Mouse (Mus musculus) macrophage (primary cell): ENCODE results near the gene Runx2. TPM values are rescaled to one million over a fixed set of nuclear protein-coding genes. Genes with fewer than 3 reads are reported as not detected.

Source experiments
- H3K27ac ChIP-seq: fragments of 350-480 bp; formaldehyde crosslinking; 2 replicates; pipeline ENCODE4 v1.9.0; 2021
- H3K36me3 ChIP-seq: fragments of 350-480 bp; formaldehyde crosslinking; 2 replicates; pipeline ENCODE4 v1.9.0; 2021; ENCODE audit errors: inconsistent target
- H3K4me3 ChIP-seq: fragments of 350-480 bp; formaldehyde crosslinking; 2 replicates; pipeline ENCODE4 v1.9.0; 2021; ENCODE audit errors: inconsistent target
- H3K79me2 ChIP-seq: fragments of 350-480 bp; formaldehyde crosslinking; 2 replicates; pipeline ENCODE4 v1.9.0; 2021; ENCODE audit errors: inconsistent target
- WGBS: methylation state at CpG from one replicate; pipeline ENCODE4 v1.1.7; 2026; ENCODE audit warnings: inconsistent platforms; ENCODE audit not compliant: missing documents; 5-methylcytosine and 5-hydroxymethylcytosine counted together
- polyA plus RNA-seq: library from polyadenylated mRNA; stranded (reverse); fragments of 250-400 nt; gene quantifications from 3 replicates; pipeline ENCODE4 v1.2.4, GENCODE M21; 2018; ENCODE audit warnings: inconsistent platforms

Gene Runx2
- polyA plus RNA-seq, 1 experiment from 2014 or later = 2.8 TPM

DNA sequence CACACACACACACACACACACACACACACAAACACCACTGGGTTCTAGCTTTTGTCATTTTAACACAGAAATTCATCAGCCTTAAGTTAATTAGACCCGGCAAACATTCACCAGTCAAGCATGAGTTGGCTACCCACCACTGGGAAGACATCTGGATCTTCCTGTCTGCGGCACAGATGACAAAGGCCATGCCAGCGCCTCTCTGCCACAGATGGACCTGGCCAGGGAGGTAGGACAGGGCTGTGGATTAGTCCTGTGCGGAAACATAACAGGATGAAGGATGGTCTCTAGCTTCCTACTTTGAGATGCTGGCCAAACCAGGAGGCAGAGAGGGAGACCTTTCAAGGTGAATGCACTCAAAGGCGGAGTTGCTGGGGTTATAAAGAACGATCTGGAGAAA, 325.3 kb downstream of the Runx2 start:
- Histone ChIP-seq H3K27ac (no peak overlapping the region), H3K79me2 (no peaks in the 10 kb centered on the region), H3K4me3 (no peak overlapping the region), H3K36me3 (no peaks in the 10 kb centered on the region)
- WGBS = 96% methylated on average over 6 of the region's 6 CpGs

GRCm38 (mm10) chr17:44487514-44488244, 326.9 kb downstream of the Runx2 start:
- H3K4me3 ChIP-seq = no peak overlapping the region
- H3K27ac ChIP-seq = no peak overlapping the region
- no peaks in the 10 kb centered on the region for H3K79me2 ChIP-seq
- 96% methylated on average over 10 of the region's 10 CpGs for WGBS
- no peaks in the 10 kb centered on the region for H3K36me3 ChIP-seq

GRCm38 (mm10) chr17:44485337-44485736, 329.3 kb downstream of the Runx2 start:
- Histone ChIP-seq H3K79me2 (no peaks in the 10 kb centered on the region), H3K36me3 (no peaks in the 10 kb centered on the region), H3K27ac (no peak overlapping the region), H3K4me3 (no peak overlapping the region)
- WGBS = 90% methylated on average over 5 of the region's 5 CpGs

DNA sequence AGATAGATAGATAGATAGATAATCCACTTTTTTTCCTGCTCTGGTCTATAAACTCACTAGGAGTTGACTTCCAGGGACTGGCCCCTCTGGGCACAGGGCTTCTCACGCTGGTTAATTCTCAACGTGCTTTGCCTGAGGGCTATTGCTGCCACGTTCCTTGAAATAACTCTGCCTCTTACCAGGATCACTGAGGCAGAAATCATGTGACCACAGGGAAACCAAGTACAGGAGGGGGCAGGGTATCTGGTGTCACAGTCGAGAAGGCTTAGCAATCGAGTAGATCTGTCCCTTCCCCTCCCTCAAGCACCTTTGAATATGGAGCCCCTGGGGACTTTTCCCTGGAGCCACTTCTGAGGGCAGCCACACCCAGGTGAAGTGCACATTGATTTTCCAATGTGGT, 334.7 kb downstream of the Runx2 start:
- no peaks in the 10 kb centered on the region for H3K36me3 ChIP-seq
- H3K4me3 ChIP-seq = no peak overlapping the region
- H3K79me2 ChIP-seq = no peaks in the 10 kb centered on the region
- WGBS = 91% methylated on average over 5 of the region's 5 CpGs
- no peak overlapping the region for H3K27ac ChIP-seq

GRCm38 (mm10) chr17:44479491-44479890, 335.1 kb downstream of the Runx2 start:
- no peak overlapping the region for H3K4me3 ChIP-seq
- 87% methylated on average over 4 of the region's 4 CpGs for WGBS
- H3K27ac ChIP-seq = no peak overlapping the region

DNA sequence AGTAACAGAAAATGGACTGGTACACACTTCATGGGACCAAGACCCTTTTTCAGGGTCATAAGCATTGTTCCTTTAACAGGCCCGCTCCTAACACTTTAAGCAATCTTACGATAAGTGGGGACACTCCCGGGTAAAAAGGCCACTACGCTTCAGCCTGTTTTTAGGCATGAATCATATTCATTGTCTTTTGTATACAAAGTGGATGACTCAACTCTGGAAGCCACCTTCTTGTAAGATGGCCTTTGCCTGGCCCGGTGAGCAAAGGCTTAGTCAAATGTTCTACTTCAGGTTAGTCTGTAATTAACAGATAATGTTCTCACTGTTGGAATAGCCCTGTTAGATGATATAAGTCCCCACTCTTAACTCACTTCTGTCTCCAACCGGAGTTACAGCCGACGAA, 338.7 kb downstream of the Runx2 start:
- WGBS = 93% methylated on average over 8 of the region's 8 CpGs
- H3K4me3 ChIP-seq = no peak overlapping the region
- H3K79me2 ChIP-seq = no peaks in the 10 kb centered on the region
- no peaks in the 10 kb centered on the region for H3K36me3 ChIP-seq
- H3K27ac ChIP-seq = no peak overlapping the region

More at GRCm38 (mm10) chr17:44479491-44479890, 335.1 kb downstream of the Runx2 start:
- Histone ChIP-seq H3K36me3 (no peaks in the 10 kb centered on the region), H3K79me2 (no peaks in the 10 kb centered on the region)

DNA sequence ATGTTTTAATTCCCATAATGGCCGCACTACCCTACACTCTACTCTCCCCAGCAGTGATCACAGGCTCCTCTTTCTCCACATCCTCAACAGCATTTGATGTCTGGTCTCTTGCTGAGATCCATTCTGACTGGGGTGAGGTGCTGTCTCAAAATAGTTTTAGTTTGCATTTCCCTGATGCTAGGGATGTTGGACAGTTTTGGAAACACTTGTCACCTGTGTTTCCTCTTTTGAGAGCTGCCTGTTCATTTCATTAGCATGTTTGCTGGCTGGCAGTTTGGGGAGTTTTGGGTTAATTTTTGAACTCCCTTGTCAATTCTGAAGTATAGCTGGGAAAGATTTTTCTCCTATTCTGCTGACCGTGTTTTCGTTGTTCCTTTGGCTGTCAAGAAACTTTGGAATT, 340.3 kb downstream of the Runx2 start:
- Histone ChIP-seq H3K36me3 (no peaks in the 10 kb centered on the region), H3K27ac (no peak overlapping the region), H3K4me3 (no peak overlapping the region), H3K79me2 (no peaks in the 10 kb centered on the region)
- 82% methylated on average over 3 of the region's 3 CpGs for WGBS

- Histone ChIP-seq H3K79me2 (no peaks in the 10 kb centered on the region), H3K36me3 (no peaks in the 10 kb centered on the region), H3K4me3 (no peak overlapping the region), H3K27ac (no peak overlapping the region)
- WGBS = 92% methylated on average over 7 of the region's 7 CpGs
These were observed 341.9 kb downstream of the Runx2 start for GRCm38 (mm10) chr17:44472695-44473094.

DNA sequence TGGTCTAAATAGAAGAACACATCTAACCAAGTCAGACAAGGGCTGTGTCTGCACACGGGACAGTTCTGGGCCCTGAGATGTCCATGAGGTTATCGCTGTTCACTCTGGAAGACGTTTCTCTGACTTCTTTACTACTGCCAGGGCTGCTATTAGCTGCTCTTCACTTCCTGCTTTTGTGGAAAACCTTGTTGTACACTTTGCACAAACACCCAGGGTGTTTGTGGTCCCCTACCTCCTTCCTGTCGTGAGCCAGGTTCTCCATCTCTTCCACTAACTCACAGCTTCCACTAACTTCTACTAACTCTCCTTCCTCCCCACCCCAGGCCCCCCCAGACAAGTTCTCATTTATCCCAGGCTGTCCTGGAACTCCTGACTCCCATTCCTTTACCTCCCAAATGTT, 350.9 kb downstream of the Runx2 start:
- 48% methylated on average over 4 of the region's 4 CpGs for whole genome bisulfite sequencing

GRCm38 (mm10) chr17:44460156-44460555, 354.4 kb downstream of the Runx2 start:
- Histone ChIP-seq H3K79me2 (no peaks in the 10 kb centered on the region), H3K36me3 (no peaks in the 10 kb centered on the region), H3K4me3 (no peak overlapping the region), H3K27ac (no peak overlapping the region)
- WGBS = 90% methylated on average over 6 of the region's 6 CpGs

More for the DNA sequence above, 350.9 kb downstream of the Runx2 start:
- Histone ChIP-seq H3K27ac (no peak overlapping the region), H3K36me3 (no peaks in the 10 kb centered on the region), H3K4me3 (no peak overlapping the region), H3K79me2 (no peaks in the 10 kb centered on the region)

DNA sequence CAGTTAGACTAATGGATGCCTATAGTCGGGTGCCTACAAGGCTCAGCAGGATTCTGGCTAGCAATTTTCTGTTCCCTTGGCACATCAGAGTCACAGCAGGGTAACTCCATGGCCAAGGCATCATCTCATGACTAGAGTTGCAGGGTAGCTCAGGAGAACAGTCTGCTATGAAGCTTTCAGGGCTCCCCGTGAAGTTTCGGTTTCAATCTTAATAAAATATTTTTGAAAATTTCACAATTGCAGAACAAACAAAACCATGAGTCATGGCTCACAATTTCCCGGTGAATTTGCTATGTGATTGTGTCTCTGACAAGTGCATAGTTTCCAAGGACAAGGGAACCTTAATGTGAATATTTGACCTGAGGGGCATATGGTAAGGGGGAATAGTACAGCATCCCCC, 355.6 kb downstream of the Runx2 start:
- 14% methylated on average over 4 of the region's 4 CpGs for WGBS
- Histone ChIP-seq H3K79me2 (no peaks in the 10 kb centered on the region), H3K36me3 (no peaks in the 10 kb centered on the region), H3K4me3 (no peak overlapping the region), H3K27ac (no peak overlapping the region)

DNA sequence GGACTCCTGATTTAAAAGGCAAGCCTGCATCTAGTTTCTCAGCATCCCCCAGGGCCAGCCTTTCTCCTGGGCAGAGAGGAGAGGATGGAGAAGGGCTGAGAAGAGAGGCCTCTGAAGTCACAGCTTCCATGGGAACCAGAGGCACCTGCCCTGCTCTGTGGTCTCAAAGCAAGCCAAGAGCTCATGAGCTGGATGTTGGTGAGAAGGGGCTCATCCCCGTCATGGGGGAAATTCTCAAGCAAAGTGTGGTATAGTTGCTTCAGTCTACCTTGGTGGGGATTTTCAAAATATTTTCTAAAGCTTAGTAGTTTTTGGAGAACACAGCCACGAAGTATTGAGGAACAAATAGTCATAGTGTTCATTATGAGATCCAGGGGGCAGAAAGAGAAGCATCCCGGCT, 357.9 kb downstream of the Runx2 start:
- no peaks in the 10 kb centered on the region for H3K79me2 ChIP-seq
- 91% methylated on average over 3 of the region's 3 CpGs for WGBS
- H3K36me3 ChIP-seq = no peaks in the 10 kb centered on the region
- no peak overlapping the region for H3K4me3 ChIP-seq
- no peak overlapping the region for H3K27ac ChIP-seq

DNA sequence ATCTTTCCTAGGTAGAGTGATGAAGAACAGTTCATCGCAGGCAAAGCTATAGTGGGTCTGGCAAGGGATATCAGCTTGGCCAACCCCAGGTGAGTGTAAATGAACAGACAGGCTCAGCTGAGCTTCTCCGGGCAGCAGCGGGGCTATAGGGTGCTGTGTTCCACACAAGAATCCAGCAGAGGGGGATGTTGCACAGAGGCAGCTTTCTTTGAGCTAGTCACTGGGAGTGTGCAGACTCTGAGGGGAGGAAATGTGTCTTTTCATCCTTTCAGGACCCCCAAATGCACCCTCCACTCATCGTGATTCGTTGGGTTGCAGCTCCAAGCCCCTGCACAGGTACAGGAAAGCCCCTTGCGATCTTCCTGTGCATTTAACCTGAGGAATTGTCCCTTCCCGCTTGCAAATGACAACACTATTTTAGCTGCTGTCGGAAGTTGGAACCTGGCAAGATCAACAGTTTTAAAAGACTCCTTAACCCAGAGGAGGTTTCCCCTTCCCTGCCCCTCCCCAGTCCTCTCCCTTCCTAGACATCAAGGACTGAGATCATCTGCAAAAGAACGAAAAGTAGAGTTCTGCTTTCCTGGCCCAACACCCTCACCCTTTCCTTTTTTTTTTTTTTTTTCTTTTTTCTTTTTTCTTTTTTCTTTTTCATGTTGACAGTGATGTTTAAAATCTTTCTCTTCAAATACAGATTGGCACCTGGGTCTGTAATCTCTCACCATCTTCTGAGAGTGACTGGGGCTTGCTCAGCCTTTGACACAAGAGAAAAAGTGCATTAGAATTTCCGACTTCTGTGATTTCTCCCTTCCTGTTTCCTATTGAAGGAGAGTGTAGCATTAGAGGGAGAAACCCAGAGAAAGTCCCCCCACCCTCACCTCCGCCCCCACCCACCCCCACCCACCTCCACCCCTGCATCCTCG, 358.7 kb downstream of the Runx2 start:
- H3K4me3 ChIP-seq = no peak overlapping the region
- H3K79me2 ChIP-seq = no peaks in the 10 kb centered on the region
- 32% methylated on average over 12 of the region's 12 CpGs for WGBS
- H3K27ac ChIP-seq = no peak overlapping the region
- H3K36me3 ChIP-seq = no peaks in the 10 kb centered on the region

DNA sequence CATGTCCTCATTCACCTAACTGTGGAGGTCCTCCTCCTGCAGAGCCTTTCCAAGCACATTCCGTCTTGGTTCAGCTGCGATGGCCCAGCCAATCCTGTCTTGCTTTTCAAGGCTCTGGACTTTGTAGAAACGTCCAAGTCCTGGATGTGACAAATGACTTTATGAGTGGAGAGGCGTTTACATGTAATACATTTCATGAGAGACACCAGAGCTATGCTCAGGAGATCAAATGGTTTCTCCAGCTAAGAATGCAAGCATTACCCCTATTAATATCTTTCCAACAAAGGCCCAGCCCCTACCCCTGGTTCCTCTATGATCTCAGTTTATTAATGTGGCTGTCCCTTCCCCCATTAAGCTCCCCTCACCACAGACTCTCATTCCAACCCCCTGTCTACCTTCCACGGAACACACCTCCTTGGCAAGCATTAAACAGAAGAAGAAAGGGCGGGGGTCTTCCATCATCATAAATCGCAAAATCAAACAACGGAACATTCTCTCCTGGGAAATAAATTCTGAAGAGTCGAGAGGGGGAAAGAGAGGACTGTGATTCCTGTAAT, 364.6 kb downstream of the Runx2 start:
- 94% methylated on average over 9 of the region's 9 CpGs for WGBS
- H3K36me3 ChIP-seq = no peaks in the 10 kb centered on the region
- no peak overlapping the region for H3K27ac ChIP-seq

More for the DNA sequence above, 364.6 kb downstream of the Runx2 start:
- H3K79me2 ChIP-seq = no peaks in the 10 kb centered on the region
- no peak overlapping the region for H3K4me3 ChIP-seq
